Mouse (Mus musculus): ENCODE measurements at regions not wholly inside any gene's neighbourhood (a gene's known extent, or its start where the extent isn't known, plus 50 kb on each side); places are given as distances from the start of the nearest gene placed in this dataset.

GRCm38 (mm10) chr10:71789241-71789640 is 441.7 kb downstream of the Ipmk start:
- 76% methylated on average over 1 of the region's 1 CpGs for WGBS
- no peak overlapping the region for H3K9ac ChIP-seq
- no peaks in the 10 kb centered on the region for H3K36me3 ChIP-seq (replicated peaks)

GRCm38 (mm10) chr10:71789936-71790335 is 442.4 kb downstream of the Ipmk start:
- no peaks in the 10 kb centered on the region for H3K4me1 ChIP-seq
- ATAC-seq (ENCODE audit: low FRiP score) = no peak
- no peak overlapping the region for H3K27ac ChIP-seq
- no peak overlapping the region for H3K9ac ChIP-seq
- H3K4me2 ChIP-seq = no peak overlapping the region
- WGBS = 94% methylated on average over 1 of the region's 1 CpGs
- H3K27me3 ChIP-seq = no peaks in the 10 kb centered on the region
- no peak overlapping the region for H3K4me3 ChIP-seq (replicated peaks)
- H3K36me3 ChIP-seq (replicated peaks) = no peaks in the 10 kb centered on the region
- no peaks in the 10 kb centered on the region for H3K9me3 ChIP-seq

More at GRCm38 (mm10) chr10:71789241-71789640, 441.7 kb downstream of the Ipmk start:
- no peak overlapping the region for H3K4me2 ChIP-seq
- no peaks in the 10 kb centered on the region for H3K4me1 ChIP-seq
- no peaks in the 10 kb centered on the region for H3K9me3 ChIP-seq
- ATAC-seq (ENCODE audit: low FRiP score) = no peak
- no peak overlapping the region for H3K27ac ChIP-seq
- no peak overlapping the region for H3K4me3 ChIP-seq (replicated peaks)
- H3K27me3 ChIP-seq = no peaks in the 10 kb centered on the region

- H3K9ac ChIP-seq = no peak overlapping the region
- H3K27ac ChIP-seq = no peak overlapping the region
- WGBS = 85% methylated on average over 2 of the region's 2 CpGs
- no peaks in the 10 kb centered on the region for H3K9me3 ChIP-seq
- no peaks in the 10 kb centered on the region for H3K4me1 ChIP-seq
- no peak overlapping the region for H3K4me2 ChIP-seq
- no peak for ATAC-seq (ENCODE audit: low FRiP score)
- no peaks in the 10 kb centered on the region for H3K27me3 ChIP-seq
- H3K4me3 ChIP-seq (replicated peaks) = no peak overlapping the region
- no peaks in the 10 kb centered on the region for H3K36me3 ChIP-seq (replicated peaks)
Observed at GRCm38 (mm10) chr10:71798638-71799037, 451.1 kb downstream of the Ipmk start.

GRCm38 (mm10) chr10:71802457-71802856 is 454.9 kb downstream of the Ipmk start:
- no peak overlapping the region for H3K9ac ChIP-seq
- H3K27me3 ChIP-seq = no peaks in the 10 kb centered on the region
- H3K4me1 ChIP-seq = no peaks in the 10 kb centered on the region
- ATAC-seq (ENCODE audit: low FRiP score) = no peak
- H3K4me3 ChIP-seq (replicated peaks) = no peak overlapping the region
- H3K36me3 ChIP-seq (replicated peaks) = no peaks in the 10 kb centered on the region
- no peaks in the 10 kb centered on the region for H3K9me3 ChIP-seq
- no peak overlapping the region for H3K4me2 ChIP-seq
- no peak overlapping the region for H3K27ac ChIP-seq
- WGBS = 82% methylated on average over 3 of the region's 3 CpGs

GRCm38 (mm10) chr10:71832633-71833032 is 485.1 kb downstream of the Ipmk start:
- no peak overlapping the region for H3K4me3 ChIP-seq (replicated peaks)
- ATAC-seq (ENCODE audit: low FRiP score) = no peak
- H3K4me2 ChIP-seq = no peak overlapping the region
- no peak overlapping the region for H3K9ac ChIP-seq
- H3K9me3 ChIP-seq = no peaks in the 10 kb centered on the region
- H3K27ac ChIP-seq = no peak overlapping the region
- H3K27me3 ChIP-seq = no peaks in the 10 kb centered on the region
- H3K4me1 ChIP-seq = no peaks in the 10 kb centered on the region
- 74% methylated on average over 2 of the region's 2 CpGs for WGBS
- no peaks in the 10 kb centered on the region for H3K36me3 ChIP-seq (replicated peaks)

GRCm38 (mm10) chr10:71835018-71835417 is 487.5 kb downstream of the Ipmk start:
- Histone ChIP-seq H3K4me2 (no peak overlapping the region), H3K4me1 (no peaks in the 10 kb centered on the region), H3K27ac (no peak overlapping the region), H3K9ac (no peak overlapping the region), H3K36me3 (replicated peaks) (no peaks in the 10 kb centered on the region), H3K4me3 (replicated peaks) (no peak overlapping the region), H3K9me3 (no peaks in the 10 kb centered on the region), H3K27me3 (no peaks in the 10 kb centered on the region)
- no peak for ATAC-seq (ENCODE audit: low FRiP score)
- 65% methylated on average over 1 of the region's 1 CpGs for whole genome bisulfite sequencing

- H3K27ac ChIP-seq = no peak overlapping the region
- ATAC-seq (ENCODE audit: low FRiP score) = peak; percentile 36; the same call in 1 of the 2 replicates
- H3K4me2 ChIP-seq = 0 out of 2 replicates have a peak overlapping the region, but pooled peaks have one; percentile 13
Observed at GRCm38 (mm10) chr10:71857089-71857488, 509.5 kb downstream of the Ipmk start.

GRCm38 (mm10) chr10:71857518-71857973 is 510.0 kb downstream of the Ipmk start:
- peaks cover 9% of the 10 kb centered on the region for H3K4me1 ChIP-seq
- H3K9me3 ChIP-seq = no peaks in the 10 kb centered on the region
- ATAC-seq (ENCODE audit: low FRiP score) = peak; percentile 88
- no peaks in the 10 kb centered on the region for H3K27me3 ChIP-seq
- H3K36me3 ChIP-seq (replicated peaks) = no peaks in the 10 kb centered on the region
- no peak overlapping the region for H3K4me3 ChIP-seq (replicated peaks)
- H3K4me2 ChIP-seq = peak overlapping the region; percentile 13; the same call in 1 of the 2 replicates
- H3K9ac ChIP-seq = no peak overlapping the region
- 22% methylated on average over 8 of the region's 8 CpGs for WGBS
- H3K27ac ChIP-seq = no peak overlapping the region

More at GRCm38 (mm10) chr10:71857089-71857488, 509.5 kb downstream of the Ipmk start:
- H3K9ac ChIP-seq = no peak overlapping the region
- no peaks in the 10 kb centered on the region for H3K27me3 ChIP-seq
- WGBS = 63% methylated on average over 4 of the region's 4 CpGs
- no peaks in the 10 kb centered on the region for H3K36me3 ChIP-seq (replicated peaks)
- no peak overlapping the region for H3K4me3 ChIP-seq (replicated peaks)
- H3K4me1 ChIP-seq = peaks cover 9% of the 10 kb centered on the region
- no peaks in the 10 kb centered on the region for H3K9me3 ChIP-seq

GRCm38 (mm10) chr10:71893726-71894125 is 546.2 kb downstream of the Ipmk start:
- Histone ChIP-seq H3K27me3 (no peaks in the 10 kb centered on the region), H3K4me1 (no peaks in the 10 kb centered on the region), H3K36me3 (replicated peaks) (no peaks in the 10 kb centered on the region), H3K4me2 (no peak overlapping the region), H3K27ac (no peak overlapping the region), H3K9ac (no peak overlapping the region), H3K4me3 (replicated peaks) (no peak overlapping the region), H3K9me3 (no peaks in the 10 kb centered on the region)
- WGBS = 88% methylated on average over 2 of the region's 2 CpGs
- ATAC-seq (ENCODE audit: low FRiP score) = no peak

GRCm38 (mm10) chr10:71905029-71905428 is 557.5 kb downstream of the Ipmk start:
- Histone ChIP-seq H3K27ac (no peak overlapping the region), H3K4me2 (no peak overlapping the region), H3K4me3 (replicated peaks) (no peak overlapping the region), H3K9ac (no peak overlapping the region), H3K36me3 (replicated peaks) (no peaks in the 10 kb centered on the region), H3K4me1 (no peaks in the 10 kb centered on the region), H3K27me3 (no peaks in the 10 kb centered on the region), H3K9me3 (no peaks in the 10 kb centered on the region)
- no peak for ATAC-seq (ENCODE audit: low FRiP score)
- WGBS = 77% methylated on average over 4 of the region's 4 CpGs
